Mouse (Mus musculus) lung, adult 18-20 months (tissue): ENCODE measurements at regions not wholly inside any gene's neighbourhood (a gene's known extent, or its start where the extent isn't known, plus 50 kb on each side); places are given as distances from the start of the nearest gene placed in this dataset.

ENCODE experiments used
- DNase-seq, 2 experiments: peaks; one replicate each; pipeline ENCODE4 v3.0.0; 2022; ENCODE audit warnings: mixed read lengths in 2 of 2

GRCm38 (mm10) chr12:13094111-13094851 lies 152.6 kb upstream of the Mycn start:
- no peak for DNase-seq

GRCm38 (mm10) chr12:13085951-13086350 lies 144.2 kb upstream of the Mycn start:
- no peak for DNase-seq

GRCm38 (mm10) chr12:13085484-13085883 lies 143.8 kb upstream of the Mycn start:
- no peak for DNase-seq

- no peak for DNase-seq
These were observed 141.8 kb upstream of the Mycn start for GRCm38 (mm10) chr12:13083337-13084054.

- DNase-seq = no peak
These were observed 139.1 kb upstream of the Mycn start for GRCm38 (mm10) chr12:13080791-13081190.

GRCm38 (mm10) chr12:13079832-13080231 lies 138.1 kb upstream of the Mycn start:
- DNase-seq = no peak

- no peak for DNase-seq
These were observed 136.0 kb upstream of the Mycn start for GRCm38 (mm10) chr12:13077689-13078088.

GRCm38 (mm10) chr12:13076699-13077287 lies 135.1 kb upstream of the Mycn start:
- no peak for DNase-seq

GRCm38 (mm10) chr12:13073126-13073886 lies 131.6 kb upstream of the Mycn start:
- DNase-seq = no peak

- no peak for DNase-seq
These were observed 125.6 kb upstream of the Mycn start for GRCm38 (mm10) chr12:13067295-13067694.

- no peak for DNase-seq
These were observed 125.0 kb upstream of the Mycn start for GRCm38 (mm10) chr12:13066604-13067181.

- no peak for DNase-seq
These were observed 117.8 kb upstream of the Mycn start for GRCm38 (mm10) chr12:13059473-13059872.

GRCm38 (mm10) chr12:13056246-13056645 lies 114.5 kb upstream of the Mycn start:
- DNase-seq = no peak

- DNase-seq = no peak
These were observed 112.9 kb upstream of the Mycn start for GRCm38 (mm10) chr12:13054611-13055010.

- no peak for DNase-seq
These were observed 112.0 kb upstream of the Mycn start for GRCm38 (mm10) chr12:13053746-13054145.

- no peak for DNase-seq
These were observed 111.3 kb upstream of the Mycn start for GRCm38 (mm10) chr12:13052845-13053623.

GRCm38 (mm10) chr12:13052164-13052563 lies 110.5 kb upstream of the Mycn start:
- DNase-seq = no peak

GRCm38 (mm10) chr12:13049659-13050058 lies 107.9 kb upstream of the Mycn start:
- DNase-seq = no peak

- DNase-seq = no peak
These were observed 106.5 kb upstream of the Mycn start for GRCm38 (mm10) chr12:13048168-13048727.

GRCm38 (mm10) chr12:13042934-13043333 lies 101.2 kb upstream of the Mycn start:
- no peak for DNase-seq

GRCm38 (mm10) chr12:13035108-13035741 lies 93.5 kb upstream of the Mycn start:
- DNase-seq = no peak
